Mouse (Mus musculus) gastrocnemius, postnatal 25 days (tissue): ENCODE data around the gene Smdt1. TPM values are rescaled to one million over a fixed set of nuclear protein-coding genes. Genes with fewer than 3 reads are reported as not detected.

Experiments used
- DNase-seq: peaks from one replicate; pipeline ENCODE4 v3.0.0; 2022
- long read RNA-seq, 2 experiments: library from polyadenylated mRNA; stranded (forward); transcript quantifications; one replicate each; pipeline ENCODE4 v2.0.0; 2021
- total RNA-seq, 2 experiments: library from RNA; stranded (reverse); gene quantifications; 1 replicate in 1 of 2; 2 replicates in 1 of 2; pipeline ENCODE4 v1.2.3; 2021

Gene Smdt1
- 100 to 1,000 TPM; 126 to 130 TPM for total RNA-seq
- long read RNA-seq, experiment 1, transcript Smdt1-201 (3 exons, 705 nt) = major isoform, 194 of 496 reads
- long read RNA-seq, experiment 1, transcript Smdt1-204 (3 exons, 597 nt) = minor isoform, 28 of 496 reads
- long read RNA-seq, experiment 1, partial matches to known transcripts = 9 of 496 reads
- long read RNA-seq, experiment 1, other reads (novel, unspliced or antisense) = 265 of 496 reads
- long read RNA-seq, experiment 2, transcript Smdt1-201 (3 exons, 705 nt) = major isoform, 141 of 343 reads
- long read RNA-seq, experiment 2, transcript Smdt1-204 (3 exons, 597 nt) = minor isoform, 10 of 343 reads
- long read RNA-seq, experiment 2, partial matches to known transcripts = 10 of 343 reads
- long read RNA-seq, experiment 2, other reads (novel, unspliced or antisense) = 182 of 343 reads

DNA sequence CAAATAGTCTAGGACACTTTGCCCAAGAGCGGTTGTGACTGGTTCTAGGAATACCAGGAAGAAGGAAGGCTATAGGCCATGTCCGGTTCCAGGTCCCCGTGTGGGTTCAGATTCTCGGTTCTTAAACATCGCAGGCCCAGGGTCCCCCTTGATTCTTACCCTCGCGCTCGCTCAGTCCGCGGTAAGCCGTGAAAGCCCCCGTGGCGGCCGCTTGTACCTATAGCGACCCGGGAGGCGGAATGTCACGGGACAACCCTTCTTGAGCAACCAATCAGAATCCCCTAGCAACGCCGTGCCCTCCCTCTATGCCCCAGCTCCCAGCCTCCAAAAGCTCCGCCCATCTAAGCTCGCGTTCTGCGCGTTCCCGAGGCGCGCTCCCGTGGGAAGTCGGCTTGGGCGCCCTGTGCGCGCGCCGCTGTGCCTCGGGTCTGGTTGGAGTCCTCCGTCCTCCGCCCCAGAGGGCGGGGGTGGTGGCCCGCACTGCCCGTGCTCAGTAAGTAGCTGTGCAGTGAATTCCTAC, at the start of gene Smdt1, which contains the start of the genes Naga and Pheta2:
Gene Smdt1 (plus strand): TSS at position 367 of the 520 bp plus-strand sequence.
Gene Naga (minus strand): TSS at position 333 of the 520 bp plus-strand sequence.
Gene Pheta2 (plus strand): TSS at position 350 of the 520 bp plus-strand sequence.
- peak; percentile 96 for DNase-seq

DNA sequence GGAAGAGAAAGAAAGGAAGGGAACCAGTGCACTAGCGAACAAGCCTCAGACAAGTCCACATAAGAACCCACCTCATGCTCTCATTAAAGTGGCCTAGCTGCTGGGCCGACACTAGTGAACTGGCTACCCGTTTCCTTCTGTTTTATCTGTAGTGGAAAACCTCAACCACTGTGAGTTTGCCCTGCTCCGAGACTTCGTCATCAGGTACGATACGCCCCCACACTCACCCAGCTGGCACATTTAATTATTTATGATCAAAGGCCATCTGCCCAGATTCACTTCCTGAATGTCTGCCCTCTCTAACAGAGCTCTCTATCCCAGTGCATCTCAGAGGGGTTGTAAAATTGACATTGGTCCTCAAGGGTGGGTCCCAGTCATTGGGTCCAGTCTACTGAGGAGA, 48.5 kb upstream of the Smdt1 start:
- DNase-seq = no peak

DNA sequence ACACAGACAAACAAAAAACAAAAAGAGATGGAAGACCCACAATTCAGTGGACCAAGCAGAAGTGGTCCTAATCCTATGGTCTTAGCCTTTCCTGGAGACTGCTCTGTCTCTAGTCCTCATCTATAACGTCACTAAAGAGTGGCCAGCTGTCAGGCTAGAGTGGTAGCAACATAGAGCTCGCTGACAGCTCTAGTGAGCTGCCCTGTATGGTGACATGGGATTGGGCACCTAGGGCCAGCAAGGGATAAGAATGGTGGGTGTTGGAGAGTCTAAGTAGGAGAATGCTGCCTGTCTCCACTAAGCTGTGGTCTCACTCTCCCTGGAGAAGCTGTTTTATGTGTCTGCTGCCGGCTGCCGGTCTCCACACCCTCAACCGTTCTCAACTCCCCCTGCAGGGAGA, 45.9 kb upstream of the Smdt1 start:
- no peak for DNase-seq

DNA sequence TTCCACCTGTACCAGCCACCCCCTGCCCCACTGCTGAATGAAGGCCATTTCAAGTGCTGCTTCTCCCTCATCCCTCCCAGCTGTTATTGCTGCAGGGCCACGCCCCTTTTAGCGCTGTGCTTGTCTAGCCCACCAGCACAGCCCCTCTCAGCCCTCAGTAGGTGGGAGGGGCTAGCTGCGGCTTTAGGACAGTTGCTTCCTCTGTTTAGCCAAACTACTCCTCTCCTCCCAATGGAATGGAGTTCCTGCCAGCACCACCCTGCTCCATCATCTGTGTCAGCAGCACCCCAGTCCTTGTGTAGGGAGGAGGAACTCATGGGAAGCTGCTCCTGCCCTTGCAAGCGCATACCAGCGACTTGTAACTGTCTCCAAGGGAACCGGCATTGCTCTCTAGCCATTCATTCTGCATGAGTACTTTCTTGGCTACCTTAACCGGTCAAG, 45.5 kb upstream of the Smdt1 start:
- DNase-seq = no peak

DNA sequence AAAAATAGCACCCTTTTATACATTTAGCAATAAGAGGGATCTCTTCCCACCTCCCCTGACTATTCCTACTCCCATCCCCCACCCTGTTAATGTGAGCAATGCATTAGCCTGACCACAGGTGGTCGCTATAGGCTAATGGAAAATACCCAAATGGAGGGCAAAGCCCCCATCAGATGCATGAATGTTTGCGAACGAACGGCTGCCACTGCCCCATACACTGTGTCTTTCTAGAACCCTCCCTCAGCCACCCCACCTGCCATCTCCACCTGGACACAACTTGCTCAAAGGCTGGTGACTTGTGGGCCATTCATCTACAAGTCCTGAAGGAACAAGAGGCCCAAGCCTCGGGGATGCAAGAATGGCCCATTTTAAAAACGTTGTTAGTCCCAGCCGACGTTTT, 44.7 kb upstream of the Smdt1 start:
- no peak for DNase-seq

DNA sequence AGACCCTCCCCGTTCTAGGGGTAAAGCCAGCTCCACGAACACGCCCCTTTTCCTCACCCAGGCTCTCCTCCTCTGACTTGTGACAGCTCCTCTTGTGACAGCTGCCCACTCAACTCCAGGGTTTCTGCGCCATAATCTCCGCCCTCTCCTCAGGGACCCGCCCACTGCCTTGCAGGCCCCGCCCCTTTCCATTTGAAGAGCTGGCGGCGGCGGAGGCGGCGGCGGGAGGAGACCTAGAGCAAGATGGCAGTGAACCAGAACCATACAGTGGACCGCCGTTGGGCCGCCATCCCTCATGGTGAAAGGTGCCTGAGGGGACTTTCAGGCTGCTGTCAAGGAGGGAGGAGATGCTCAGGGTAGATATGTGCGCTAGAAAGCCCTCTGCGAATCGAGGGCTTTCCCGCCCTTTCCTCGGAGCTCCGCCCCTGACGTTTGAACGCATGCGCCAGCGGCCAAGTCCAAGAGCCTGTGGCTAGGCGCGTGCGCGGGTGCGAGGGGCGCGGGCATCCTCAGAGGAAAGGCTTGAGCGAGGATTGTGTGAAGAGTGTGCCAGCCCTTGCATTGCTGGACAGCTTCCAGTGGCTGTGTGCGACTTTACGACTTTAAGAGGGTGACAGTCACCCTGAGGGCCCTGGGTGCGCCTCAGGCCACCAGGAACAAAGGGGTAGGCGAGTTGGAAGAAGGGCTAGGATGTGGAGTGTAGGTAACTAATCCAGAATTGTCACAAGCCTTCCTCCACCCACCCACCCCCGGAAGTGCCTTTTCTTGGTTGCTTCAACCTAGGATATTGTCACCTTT, 39.8 kb upstream of the Smdt1 start, which contains the start of gene Wbp2nl:
Gene Wbp2nl (plus strand): TSS at position 191 of the 798 bp plus-strand sequence.
- no peak for DNase-seq

DNA sequence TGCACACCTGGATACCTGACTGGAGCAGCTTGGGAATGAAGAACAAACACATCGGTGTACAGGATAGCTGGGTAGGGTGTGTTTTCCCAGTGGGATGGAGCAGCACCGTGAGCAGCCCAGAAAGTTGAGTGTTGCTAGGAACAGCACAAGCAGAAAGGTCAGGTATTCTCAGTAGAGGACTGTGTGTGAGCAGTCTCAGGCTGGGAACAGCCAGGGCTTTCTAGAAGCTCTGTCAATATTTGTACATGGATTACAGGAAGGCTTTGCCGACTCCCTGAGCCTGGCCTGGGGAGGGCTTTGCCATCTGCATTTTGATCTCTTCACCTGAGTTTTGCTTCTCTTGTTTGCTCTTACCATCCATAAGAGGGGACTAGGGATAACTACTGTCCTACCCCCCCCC, 31.7 kb upstream of the Smdt1 start:
- no peak for DNase-seq

DNA sequence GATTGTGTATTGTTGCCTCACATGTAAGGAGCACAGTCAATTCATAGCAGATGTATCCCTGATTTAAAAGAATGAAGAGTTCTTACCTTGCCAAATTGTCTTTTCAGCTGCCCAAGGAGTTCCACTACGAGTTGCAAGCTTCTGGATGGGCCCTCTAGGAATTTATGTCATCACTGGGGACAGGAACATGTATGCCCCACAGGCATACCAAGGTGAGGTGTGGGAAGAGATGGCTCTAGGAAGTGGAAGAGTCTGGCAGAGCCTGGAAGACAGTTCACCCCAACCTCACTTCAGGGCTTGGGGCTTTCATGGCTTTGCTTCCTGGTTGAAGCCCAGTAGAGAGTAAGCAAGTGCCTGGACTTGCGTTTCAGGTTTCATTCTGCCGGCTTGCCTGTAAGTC, 30.3 kb upstream of the Smdt1 start:
- no peak for DNase-seq

DNA sequence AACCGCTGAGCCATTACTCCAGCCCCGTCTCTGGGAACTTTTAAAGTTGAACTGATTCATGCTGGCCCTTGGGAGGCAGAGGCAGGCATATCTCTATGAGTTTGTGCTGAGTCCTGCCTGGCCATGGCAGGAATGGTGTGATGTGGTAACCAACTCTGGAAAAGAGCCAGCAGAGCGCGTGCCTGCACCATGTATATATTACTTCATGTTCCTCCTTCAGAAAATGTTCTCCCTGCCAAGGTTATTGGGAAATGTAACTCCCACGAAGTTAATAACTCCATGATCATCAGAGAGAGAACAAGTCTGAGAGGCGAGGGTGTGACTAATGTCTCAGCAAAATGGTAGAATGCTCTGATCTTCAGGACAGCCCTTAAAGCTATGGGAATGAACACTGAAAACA, 20.9 kb upstream of the Smdt1 start:
- DNase-seq = no peak

DNA sequence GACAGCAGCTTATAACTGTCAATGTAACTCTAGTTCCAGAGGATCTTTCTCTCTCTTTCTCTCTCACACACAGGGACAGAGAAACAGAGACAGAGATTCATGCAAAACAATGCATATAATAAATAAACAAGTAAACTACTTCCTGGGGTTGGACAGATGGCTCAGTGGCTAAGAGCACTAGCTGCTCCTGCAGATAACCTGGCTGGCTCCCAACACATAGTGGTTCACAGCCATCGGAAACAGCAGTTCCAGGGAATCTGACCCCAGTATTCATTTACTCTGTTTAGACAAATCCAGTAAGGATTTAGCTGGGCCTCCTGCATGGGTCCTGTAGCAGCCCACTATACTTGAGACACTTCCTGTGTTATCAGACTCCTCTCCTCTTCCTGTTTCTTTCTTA, 19.1 kb upstream of the Smdt1 start:
- no peak for DNase-seq

DNA sequence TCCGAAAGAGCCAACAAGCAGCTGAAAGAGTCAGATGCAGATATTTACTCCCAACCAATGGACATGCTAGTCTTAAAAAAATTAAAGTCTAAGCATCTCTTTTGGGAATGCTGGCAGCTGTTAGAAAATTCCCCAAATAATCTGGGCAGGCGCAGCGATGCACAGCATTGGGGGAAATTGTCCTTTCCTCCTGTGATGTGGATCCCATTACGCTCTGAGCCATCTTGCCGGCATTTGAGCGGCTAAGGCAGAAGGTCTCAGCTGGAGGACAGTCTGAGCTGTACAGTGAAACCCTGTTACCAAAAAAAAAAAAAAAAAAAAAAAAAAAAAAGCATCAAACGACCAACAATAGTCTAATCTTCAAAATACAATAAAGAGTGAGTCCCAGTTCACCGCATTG, 16.6 kb upstream of the Smdt1 start:
- no peak for DNase-seq

DNA sequence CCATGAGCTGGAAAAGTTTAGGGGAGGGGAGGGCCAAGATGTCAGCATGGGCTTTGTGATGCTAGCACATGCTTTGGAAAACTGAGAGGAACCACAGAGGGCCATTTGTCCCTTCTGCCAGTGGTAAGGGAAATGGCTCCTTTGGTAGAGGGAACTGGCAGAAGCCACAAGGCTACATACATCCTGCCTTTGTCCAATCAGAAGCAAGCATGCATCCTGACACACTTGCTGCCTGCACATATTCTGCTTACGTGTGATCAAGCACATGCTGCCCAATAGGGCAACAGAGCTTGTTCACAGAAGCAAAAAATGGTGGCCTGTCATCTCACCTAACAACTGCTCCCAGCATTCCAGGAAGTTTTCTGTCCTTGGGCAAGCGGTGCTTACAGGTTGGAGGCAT, 13.4 kb upstream of the Smdt1 start:
- DNase-seq = no peak

DNA sequence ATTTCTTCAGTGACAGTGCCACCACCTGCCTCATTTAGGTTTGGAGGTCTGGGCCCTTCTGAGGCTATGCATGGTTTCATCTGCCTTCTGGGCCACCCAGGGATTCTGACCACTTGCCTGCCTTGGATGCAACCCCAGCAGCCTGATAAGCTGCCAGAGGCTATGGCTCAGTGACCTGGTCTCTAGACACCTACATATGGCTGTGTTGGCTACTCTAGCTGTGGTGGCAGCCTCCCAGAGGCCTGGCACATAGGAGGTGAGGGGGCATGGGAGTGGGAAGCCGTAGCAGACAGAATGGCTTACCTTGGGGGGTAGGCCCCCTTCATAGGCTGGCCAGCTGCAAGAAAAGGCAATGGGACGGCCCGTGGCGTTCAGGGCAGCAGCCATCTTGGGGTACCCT, 3.6 kb upstream of the Smdt1 start:
- no peak for DNase-seq

DNA sequence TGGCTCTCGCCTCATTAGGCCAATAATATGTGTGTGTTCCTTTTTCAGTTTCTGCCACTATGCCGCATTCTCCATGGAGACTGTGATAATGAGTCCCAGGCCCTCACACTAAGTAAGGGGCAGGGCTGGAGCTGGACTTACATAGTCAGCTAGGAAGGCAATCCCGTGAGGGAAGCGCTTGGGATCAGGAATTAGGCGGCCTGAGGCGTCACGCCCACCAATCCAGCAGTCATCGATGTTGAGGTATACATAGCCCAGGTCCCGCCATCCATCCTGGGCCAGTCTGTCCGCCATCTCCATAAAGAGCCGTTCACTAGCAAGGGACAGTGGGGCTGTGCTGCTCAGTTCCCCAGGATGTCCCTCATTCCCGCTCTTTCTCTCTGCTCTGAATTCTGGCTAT, 2.1 kb upstream of the Smdt1 start:
- DNase-seq = no peak

DNA sequence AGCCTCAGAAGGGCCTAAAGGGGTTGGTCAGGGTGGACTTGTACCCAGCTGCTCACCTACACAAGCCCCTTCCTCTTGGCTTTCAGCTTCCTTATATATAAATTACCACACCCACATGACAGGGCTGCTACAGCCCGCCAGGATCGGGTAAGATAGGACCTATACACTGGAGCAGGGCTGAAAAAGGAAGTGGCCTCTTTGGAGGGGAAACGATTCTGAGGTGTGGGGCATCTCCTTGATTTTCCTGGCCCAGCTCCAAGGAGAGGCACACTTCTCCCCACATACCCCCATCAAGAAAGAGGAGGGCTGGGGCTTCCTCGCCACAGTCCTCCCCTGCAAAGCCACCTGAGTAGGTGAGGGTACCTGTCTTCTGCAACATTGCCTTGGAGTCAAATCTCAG, 884 bp upstream of the Smdt1 start:
- DNase-seq = no peak

DNA sequence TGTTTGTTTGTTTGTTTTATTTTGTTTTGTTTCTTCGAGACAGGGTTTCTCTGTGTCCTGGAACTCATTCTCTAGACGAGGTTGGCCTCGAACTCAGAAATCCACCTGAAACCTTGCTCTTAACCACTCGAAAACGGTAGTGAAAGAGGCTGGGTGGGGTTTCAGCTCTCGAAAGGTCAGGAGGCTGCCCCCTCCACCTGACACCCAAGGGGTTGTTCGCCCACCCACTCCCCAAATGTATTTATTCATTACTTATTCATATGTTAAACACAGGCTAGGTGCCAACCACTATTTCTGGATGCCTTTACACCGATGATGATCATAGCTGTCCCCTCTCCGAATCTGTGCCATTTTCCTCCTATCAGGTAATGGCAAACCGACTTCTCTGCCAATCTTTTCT, 391 bp downstream of the Smdt1 start:
- DNase-seq = no peak

DNA sequence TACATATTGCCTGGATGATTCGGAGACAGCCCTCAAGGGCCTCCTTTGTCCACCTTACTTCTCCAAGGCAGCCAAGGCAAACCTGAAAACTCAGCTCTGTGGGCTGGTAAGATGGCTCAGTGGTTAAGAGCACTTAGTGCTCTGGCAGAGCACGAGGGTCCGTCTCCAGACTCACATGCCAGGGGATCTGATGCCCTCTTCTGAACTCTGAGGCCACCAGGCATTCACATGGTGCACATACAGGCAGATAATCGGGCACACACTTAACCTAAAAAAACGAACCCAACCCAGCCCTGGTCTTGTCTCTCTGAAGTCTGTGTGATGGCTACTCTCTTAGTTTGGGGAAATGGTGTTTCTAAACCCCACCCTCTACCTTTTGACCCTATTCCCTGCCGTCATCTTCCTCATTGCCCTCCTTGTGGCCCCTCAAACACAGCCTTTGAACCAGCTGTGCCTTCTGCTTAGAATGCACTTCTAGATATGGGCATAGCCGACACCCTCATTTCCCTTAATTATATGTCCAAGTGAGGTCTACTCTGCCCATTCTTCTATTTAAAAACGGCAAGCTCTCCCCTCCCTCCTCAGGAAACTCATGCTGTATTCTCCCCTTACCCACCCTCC, 985 bp downstream of the Smdt1 start:
- no peak for DNase-seq

DNA sequence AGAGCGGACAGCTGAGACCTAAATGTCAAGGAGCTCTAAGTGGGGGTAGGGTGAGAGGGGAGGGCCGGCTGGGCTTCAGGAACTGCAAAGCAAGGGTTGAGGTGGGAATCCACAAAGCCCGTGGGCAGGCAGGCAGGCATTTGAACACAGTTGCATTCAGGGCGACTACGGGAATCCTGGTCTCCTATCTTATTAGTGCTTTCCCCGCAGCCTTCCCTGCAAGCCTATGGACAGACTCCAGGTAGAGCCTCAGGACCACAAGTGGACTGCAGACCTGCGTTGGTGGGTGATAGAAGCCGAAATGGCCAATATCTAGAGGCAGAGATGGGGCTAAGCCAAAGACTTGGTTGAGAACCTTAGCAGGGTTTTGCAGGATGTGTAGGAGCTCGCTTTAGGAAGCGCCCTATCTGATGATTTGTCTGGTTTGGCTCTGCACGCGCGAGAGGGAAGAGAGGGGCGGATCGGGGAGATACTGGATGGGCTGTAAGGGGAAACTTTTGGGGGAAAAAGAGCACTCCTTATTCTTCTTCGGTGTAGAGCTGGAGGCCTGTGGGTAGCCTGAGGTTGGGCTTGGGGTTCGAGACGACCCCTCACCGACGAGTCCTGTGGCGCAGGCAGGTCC, 1.8 kb downstream of the Smdt1 start:
- no peak for DNase-seq

DNA sequence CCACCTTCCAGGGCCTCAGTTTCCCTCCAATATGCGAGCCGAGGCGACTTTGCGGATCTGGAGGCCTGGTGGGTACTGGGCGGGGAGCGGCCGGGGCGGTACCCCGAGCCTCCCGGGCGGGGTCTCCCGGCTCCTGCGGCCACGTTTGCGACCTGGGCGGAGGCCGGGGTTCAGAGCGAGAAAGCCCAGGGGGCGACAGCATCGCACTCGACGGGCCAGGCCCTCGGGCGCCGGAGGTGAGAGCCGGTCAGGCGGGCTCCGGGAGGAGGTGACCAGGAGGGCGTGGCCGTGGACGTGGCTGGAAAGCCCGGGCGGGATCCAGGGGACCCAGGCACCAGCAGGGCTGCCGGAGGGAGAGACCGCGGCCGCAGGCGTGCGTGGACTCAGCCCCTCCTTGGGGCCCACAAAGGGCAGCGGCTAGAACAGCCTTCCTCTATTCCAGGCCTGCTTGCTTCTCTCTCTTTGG, 2.3 kb downstream of the Smdt1 start:
- DNase-seq = peak; percentile 71

DNA sequence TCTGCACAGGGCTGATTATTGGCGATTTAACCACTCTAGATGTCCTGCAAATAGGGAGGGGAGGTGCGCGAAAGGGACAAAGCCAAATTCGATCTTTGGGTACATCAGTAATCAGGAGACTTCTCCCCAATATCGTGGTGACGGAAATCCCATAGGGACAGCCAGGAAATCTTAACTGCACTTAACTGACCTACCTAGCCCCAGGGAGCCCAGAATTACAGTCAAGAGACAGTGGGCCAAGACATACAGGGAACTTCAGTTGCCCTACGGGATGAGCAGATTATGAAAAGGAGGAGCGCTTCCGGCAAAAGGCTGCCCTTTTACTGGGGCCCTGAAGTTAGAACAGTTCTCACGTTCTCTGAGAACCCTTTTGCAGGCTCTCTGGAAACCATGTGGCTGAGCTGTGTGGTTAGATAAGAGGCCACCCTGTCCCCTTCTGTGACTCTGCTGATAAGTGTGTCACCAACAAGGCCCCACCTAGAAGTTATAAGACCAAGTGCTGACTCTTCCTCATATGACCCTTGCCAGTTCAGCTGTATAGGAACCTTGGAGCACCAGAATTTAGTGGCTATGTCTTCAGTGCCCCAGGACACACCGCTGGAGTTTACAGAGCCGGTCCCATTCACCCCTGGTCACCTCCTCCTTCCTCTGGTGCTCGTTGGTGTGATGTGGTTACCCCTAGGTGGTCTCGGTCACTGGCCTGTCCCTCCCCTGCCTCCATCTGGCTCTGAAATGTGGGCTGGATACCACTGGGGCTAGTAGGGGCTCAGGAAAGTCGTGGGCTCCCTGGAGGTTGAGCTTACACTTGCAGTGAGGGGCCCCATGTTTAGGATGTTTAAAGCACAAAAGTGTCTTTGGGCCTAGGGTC, 3.1 kb downstream of the Smdt1 start:
- DNase-seq = no peak

DNA sequence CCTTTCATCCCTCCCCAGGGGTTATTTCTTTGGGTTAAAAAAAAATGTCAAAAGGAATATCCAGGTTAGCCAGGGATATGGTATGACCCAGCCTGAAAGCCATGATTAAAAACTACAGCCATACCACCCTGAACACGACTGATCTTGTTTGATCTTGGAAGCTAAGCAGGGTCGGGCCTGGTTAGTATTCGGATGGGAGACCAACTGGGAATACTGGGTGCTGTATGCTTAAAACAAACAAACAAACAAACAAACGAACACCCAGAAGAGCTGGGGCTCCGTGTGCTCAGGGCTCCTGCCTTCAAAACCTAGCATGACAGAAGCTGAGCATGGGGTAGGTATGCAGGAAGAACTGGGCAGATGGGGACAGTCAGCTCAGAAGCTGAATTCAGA, 3.8 kb downstream of the Smdt1 start:
- no peak for DNase-seq
